Mouse (Mus musculus): Measurements from ENCODE around the gene Nfe2l1. TPM values are rescaled to one million over a fixed set of nuclear protein-coding genes. Genes with fewer than 3 reads are reported as not detected.
A peak's percentile ranks its signal among the peaks of the same experiment; 100 is the strongest.

Gene Nfe2l1
- polyA plus RNA-seq, 1 experiment from 2014 or later, result 66.5 TPM

DNA sequence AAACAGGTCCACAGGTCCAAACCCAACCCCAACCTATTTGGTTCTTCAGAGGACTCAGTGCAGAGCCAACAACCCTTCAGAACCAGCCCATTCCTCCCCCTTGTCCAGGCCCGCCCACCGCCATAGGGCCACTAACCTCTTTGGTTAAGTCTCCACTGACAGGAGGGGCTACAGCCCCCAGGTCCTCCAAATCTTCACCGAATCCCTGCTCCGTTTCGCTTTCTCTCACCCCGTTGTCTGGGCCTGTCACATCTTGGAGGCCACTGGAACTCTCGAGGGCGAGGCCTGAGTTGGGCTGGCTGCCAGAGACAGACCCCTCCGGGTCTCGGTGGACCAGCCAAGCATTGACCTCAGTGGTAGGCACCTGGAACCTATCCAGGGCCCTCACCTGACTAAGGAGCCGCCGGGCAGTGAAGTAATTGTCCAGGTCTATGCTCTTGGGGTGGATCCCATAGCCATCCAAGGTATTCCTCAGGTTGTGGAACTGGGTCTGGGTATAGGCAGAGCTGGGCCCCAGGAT lies 2.6 kb downstream of the Nfe2l1 start:
- Histone ChIP-seq H3K9ac (peak overlapping the region; percentile 76), H3K36me3 (peaks cover 19% of the 10 kb centered on the region), H3K27me3 (no peaks in the 10 kb centered on the region), H3K4me3 (no peak overlapping the region), H3K4me1 (replicated peaks) (peaks cover 71% of the 10 kb centered on the region), H3K27ac (replicated peaks) (no peak overlapping the region), H3K9me3 (no peaks in the 10 kb centered on the region), H3K4me2 (peak overlapping the region; percentile 97)
- ATAC-seq (ENCODE audit: low read depth), result no peak
- 83% methylated on average over 12 of the region's 12 CpGs for WGBS

DNA sequence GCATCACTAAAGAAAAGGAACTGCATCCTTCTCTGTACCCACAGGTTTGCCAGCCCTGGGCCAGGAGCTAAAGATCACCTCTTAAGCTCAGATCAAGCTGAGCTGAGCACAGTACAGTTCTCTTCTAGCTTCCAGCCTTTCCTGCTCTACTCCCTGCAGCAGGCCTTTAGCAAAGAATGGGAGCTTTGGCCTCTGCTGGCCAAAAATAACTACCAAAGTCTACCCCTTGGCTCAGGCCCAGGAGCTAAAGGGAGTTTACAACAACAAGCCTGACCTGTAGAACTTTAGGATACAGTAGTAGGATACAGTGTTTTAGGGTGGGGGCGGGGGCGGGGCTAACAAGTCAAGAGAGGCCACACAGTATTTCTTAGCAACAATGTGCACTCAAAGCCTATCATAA lies 3.3 kb downstream of the Nfe2l1 start:
- Histone ChIP-seq H3K4me3 (peak overlapping the region; percentile 10; the same call in 1 of the 2 replicates), H3K27me3 (no peaks in the 10 kb centered on the region), H3K9me3 (no peaks in the 10 kb centered on the region), H3K27ac (replicated peaks) (peak overlapping the region; percentile 92; the same call in 1 of the 2 replicates), H3K4me1 (replicated peaks) (peaks cover 71% of the 10 kb centered on the region), H3K36me3 (peaks cover 25% of the 10 kb centered on the region), H3K4me2 (peak overlapping the region; percentile 97), H3K9ac (peak overlapping the region; percentile 76)
- WGBS, result 73% methylated on average over 2 of the region's 2 CpGs
- no peak for ATAC-seq (ENCODE audit: low read depth)

DNA sequence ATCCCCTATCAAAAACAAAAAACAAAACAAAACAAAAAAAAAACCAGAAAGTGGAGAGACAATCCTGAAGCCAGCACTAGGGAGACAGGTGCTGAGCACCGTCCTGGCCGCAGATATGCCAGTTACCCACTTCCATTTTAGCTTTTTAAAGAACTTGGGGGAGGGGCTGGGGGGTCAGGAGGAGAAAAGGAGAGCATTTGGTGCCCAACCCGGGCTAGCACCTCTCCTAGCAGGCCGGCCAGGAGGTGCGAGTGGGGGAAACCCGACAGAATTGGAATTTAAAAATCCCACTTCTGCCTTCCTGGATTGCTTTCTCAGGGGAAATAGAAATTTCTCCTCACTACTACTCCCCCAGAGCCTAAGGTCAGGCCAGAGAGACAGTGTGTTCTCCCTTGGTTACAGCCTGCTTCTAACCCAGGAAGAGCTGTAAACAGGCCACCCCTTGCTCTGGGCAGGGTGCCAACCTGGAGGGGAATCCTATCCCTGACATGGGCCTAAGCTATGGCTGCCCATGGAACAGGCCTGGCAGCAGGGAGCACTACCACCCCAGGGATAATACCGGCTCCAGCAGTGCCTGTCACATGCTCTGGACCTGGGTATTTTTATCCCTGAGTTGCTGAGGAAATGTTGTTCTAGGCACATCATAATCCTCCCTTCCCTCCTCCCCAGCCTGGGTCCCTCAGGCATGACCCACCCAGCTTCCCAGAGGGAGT lies 4.8 kb downstream of the Nfe2l1 start:
- Histone ChIP-seq H3K4me3 (peak overlapping the region; percentile 57), H3K4me2 (peak overlapping the region; percentile 97), H3K36me3 (peaks cover 41% of the 10 kb centered on the region), H3K27ac (replicated peaks) (peak overlapping the region; percentile 92), H3K9ac (peak overlapping the region; percentile 76), H3K4me1 (replicated peaks) (peaks cover 66% of the 10 kb centered on the region), H3K27me3 (no peaks in the 10 kb centered on the region), H3K9me3 (no peaks in the 10 kb centered on the region)
- ATAC-seq (ENCODE audit: low read depth), result no peak
- 42% methylated on average over 7 of the region's 7 CpGs for WGBS

DNA sequence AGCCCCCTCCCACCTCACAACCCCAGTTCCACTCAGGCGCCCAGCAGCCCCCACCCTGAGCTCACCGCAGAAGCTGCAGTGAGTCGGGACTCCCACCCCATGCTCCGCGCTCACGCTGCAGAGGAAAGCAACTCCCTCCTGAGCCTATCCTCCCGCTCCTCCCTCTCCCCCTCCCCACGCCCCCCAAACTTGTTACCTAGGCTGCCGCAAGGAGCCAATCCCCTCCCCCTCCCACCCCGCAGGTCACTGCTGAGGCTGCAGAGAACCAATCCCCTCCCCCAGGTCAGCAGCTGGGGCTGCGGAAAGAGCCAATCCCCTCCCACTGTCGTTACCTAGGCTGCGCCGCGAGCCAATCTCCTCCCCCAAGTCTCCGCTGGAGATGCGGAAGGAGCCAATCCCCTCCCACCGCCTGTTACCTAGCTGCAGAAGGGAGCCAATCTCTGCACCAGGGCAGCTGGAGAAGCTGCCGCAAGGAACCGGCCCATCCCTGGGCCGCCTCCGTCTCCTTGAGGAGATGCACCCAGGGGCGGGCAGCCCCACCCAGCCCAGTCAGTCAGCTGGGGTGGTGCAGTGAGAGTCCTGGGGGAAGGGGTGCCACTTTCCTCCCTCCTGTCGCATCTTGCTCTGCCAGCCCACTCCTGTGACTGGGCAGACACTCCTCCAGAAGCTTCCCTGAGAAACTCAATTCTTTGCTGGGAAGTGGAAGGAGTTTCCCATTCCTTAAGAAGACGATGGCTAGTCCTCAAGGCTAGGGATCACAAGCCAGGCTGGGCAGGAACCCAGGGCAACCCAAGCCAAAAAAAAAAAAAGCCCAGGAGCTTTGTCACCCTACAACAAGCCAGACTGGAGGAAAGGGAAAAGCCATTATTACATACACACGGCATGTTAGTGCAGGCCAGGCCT lies 5.6 kb downstream of the Nfe2l1 start:
- peak overlapping the region; percentile 76 for H3K9ac ChIP-seq
- peaks cover 49% of the 10 kb centered on the region for H3K36me3 ChIP-seq
- peak overlapping the region; percentile 97 for H3K4me2 ChIP-seq
- peak; percentile 91 for ATAC-seq (ENCODE audit: low read depth)
- under 1% methylated on average over 20 of the region's 26 CpGs for WGBS
- H3K4me3 ChIP-seq, result peak overlapping the region; percentile 57
- H3K9me3 ChIP-seq, result no peaks in the 10 kb centered on the region
- peak overlapping the region; percentile 92 for H3K27ac ChIP-seq (replicated peaks)
- H3K27me3 ChIP-seq, result no peaks in the 10 kb centered on the region
- peaks cover 65% of the 10 kb centered on the region for H3K4me1 ChIP-seq (replicated peaks)

DNA sequence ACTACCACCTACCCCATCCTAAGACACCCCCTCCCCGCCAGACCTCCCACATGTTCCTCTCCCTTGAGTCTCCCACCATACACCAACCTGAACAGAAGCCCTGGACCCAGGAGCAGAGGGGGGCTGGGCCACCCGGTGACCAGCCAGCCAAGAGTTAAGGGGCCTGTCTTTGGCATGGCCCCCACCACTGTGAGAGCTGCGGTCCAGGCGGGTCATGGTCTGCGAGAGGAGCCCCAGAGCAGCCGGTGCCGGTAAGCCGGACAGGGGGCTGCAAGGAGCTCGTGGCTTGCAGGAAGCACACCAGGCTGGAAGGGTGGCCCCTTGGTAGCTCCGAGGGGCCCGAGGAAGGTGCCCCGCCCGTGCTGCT lies 6.3 kb downstream of the Nfe2l1 start:
- Histone ChIP-seq H3K4me3 (peak overlapping the region; percentile 57), H3K27ac (replicated peaks) (peak overlapping the region; percentile 92), H3K4me1 (replicated peaks) (peaks cover 59% of the 10 kb centered on the region), H3K36me3 (peaks cover 56% of the 10 kb centered on the region), H3K9ac (peak overlapping the region; percentile 76), H3K4me2 (peak overlapping the region; percentile 97), H3K9me3 (no peaks in the 10 kb centered on the region), H3K27me3 (no peaks in the 10 kb centered on the region)
- WGBS, result 11% methylated on average over 13 of the region's 13 CpGs
- peak; percentile 54 for ATAC-seq (ENCODE audit: low read depth)

DNA sequence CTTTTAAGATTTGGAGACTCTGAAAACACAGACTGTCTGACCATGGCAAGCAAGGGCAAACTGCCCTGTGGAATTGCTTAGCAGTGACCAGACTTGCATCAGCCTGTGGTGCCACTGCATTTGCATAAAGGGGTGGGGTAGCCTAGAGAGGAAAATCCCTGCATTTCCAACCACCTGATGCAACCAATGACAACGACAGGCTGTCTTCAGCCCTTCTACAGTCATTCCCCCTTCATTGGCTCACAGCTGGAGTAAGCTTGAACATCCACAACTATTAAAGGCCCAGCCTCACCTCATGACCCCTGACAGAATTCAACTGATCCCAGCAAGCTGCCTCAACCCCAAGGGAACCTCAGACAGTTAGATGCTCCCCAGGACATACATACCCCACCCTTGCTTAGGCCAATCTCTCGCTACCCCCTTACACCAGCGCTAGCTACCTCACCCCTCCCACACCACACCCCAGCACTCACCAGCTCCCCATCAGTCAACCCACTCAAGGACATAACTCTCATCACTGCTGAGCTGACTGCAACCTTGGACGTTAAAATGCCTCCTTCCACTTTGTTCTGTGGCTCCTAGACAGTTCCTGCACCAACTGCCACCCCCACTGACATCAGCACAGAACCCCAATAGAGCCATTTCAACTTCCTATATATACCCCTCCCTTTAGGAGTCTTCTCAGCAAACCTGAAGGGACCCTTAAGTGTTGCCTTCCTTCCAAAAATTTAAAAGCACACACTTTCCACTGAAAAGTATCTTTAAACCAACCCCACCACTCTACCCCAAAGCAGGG lies 6.9 kb downstream of the Nfe2l1 start:
- Histone ChIP-seq H3K9ac (peak overlapping the region; percentile 76), H3K4me1 (replicated peaks) (peaks cover 54% of the 10 kb centered on the region), H3K36me3 (peaks cover 61% of the 10 kb centered on the region), H3K27ac (replicated peaks) (peak overlapping the region; percentile 92), H3K4me2 (peak overlapping the region; percentile 97), H3K27me3 (no peaks in the 10 kb centered on the region), H3K4me3 (peak overlapping the region; percentile 57), H3K9me3 (no peaks in the 10 kb centered on the region)
- ATAC-seq (ENCODE audit: low read depth), result no peak
- 36% methylated on average over 4 of the region's 4 CpGs for WGBS

DNA sequence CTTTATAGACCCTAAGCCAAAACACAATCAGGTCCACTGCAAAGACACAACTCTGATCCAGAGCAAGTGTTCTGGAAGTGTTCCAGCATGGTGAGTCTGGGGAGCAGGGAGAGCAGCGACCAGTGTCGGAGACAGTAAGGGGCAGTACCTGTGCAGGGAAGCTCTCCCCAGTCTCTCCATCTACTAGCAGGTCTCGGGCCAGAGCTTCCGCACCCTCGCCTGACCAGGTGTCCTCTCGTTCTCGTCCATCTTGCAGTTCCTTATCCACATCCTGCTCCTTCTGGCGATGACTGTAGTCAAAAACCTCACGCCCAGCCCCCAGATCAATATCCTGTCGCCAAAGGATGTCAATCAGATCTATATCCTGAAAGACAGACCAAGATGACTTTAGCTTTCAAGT lies 7.8 kb downstream of the Nfe2l1 start:
- Histone ChIP-seq H3K4me1 (replicated peaks) (peaks cover 44% of the 10 kb centered on the region), H3K9ac (no peak overlapping the region), H3K4me2 (no peak overlapping the region), H3K36me3 (peaks cover 62% of the 10 kb centered on the region), H3K4me3 (no peak overlapping the region), H3K27ac (replicated peaks) (no peak overlapping the region), H3K9me3 (no peaks in the 10 kb centered on the region), H3K27me3 (no peaks in the 10 kb centered on the region)
- WGBS, result 93% methylated on average over 10 of the region's 10 CpGs
- ATAC-seq (ENCODE audit: low read depth), result no peak

DNA sequence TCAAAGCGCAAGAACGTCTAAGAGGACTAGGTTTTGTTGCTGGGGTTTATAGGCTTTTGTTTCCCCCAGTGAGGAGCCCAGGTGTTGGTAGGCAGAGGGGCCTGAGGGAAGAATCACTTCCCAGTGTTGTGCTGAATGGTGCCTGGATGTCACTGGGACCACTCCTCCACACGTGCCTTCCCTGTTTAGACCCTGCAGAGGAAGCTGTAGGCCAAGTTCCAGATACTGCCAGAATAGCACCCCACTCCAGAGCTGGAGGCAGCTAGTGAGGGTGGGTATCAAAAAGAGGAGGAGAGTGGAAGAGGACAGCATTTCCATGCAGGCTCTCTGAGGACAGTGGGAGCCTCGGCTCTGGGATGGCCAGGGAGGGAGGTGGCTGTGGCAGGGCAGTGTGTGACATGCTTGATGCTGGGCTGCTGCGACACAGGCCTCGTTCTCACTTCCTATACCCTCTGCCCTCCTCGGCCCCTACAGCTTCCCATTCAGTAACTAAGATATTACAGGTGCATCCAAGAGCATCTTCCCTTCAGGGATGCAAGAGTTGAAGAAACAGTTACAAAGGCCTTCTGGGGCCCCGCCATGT lies 11.5 kb downstream of the Nfe2l1 start:
- no peak for ATAC-seq (ENCODE audit: low read depth)

DNA sequence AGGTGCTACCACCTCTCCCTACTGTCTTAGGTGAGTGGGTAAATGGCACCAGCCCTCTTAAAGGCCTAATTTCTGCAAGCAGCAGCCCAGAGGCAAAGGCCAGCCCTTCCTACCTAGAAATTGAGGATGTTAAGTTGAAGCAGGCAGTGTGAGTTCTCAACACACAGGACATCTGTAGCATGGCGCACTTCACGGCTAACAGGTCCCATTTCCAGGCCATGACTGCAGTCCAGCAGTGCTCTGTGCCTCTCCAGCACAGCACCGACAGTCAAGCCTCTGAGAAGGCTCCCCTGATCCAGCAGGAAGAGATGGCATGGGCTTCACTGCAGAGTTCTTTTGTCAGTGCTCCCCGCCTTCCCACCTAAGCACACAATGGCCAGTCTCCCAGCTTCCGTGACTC lies 12.8 kb downstream of the Nfe2l1 start:
- Histone ChIP-seq H3K27me3 (no peaks in the 10 kb centered on the region), H3K4me1 (replicated peaks) (no peaks in the 10 kb centered on the region), H3K27ac (replicated peaks) (no peak overlapping the region; the same call in 1 of the 2 replicates), H3K4me3 (no peak overlapping the region), H3K36me3 (peaks cover 89% of the 10 kb centered on the region), H3K9me3 (no peaks in the 10 kb centered on the region), H3K9ac (no peak overlapping the region), H3K4me2 (no peak overlapping the region)
- WGBS, result 81% methylated on average over 5 of the region's 5 CpGs
- ATAC-seq (ENCODE audit: low read depth), result no peak

More for the DNA sequence above, 11.5 kb downstream of the Nfe2l1 start:
- 80% methylated on average over 8 of the region's 8 CpGs for WGBS
- H3K4me2 ChIP-seq, result no peak overlapping the region
- H3K27ac ChIP-seq (replicated peaks), result no peak overlapping the region
- H3K9me3 ChIP-seq, result no peaks in the 10 kb centered on the region
- H3K4me1 ChIP-seq (replicated peaks), result peaks cover 9% of the 10 kb centered on the region
- no peak overlapping the region for H3K4me3 ChIP-seq
- peaks cover 81% of the 10 kb centered on the region for H3K36me3 ChIP-seq
- no peaks in the 10 kb centered on the region for H3K27me3 ChIP-seq
- no peak overlapping the region for H3K9ac ChIP-seq

DNA sequence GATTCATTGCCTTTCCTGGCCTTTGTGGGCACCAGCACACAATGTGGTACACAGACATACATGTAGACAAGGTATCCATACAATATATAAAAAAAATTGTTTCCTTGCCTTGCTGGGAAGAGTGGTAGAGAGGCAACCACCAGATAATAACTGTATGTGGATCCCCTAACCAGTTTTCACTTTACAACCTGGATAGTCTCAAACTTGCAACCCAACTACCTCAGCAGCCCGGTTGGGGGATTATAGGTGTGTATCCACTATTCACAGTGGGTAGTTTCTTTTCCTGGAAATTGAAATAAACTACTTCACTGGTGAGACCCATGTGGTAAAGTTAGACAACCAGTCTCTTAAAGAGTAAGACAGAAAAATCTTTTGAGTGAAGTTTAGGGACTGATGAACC lies 13.3 kb downstream of the Nfe2l1 start:
- no peak for ATAC-seq (ENCODE audit: low read depth)
- 87% methylated on average over 1 of the region's 1 CpGs for WGBS

DNA sequence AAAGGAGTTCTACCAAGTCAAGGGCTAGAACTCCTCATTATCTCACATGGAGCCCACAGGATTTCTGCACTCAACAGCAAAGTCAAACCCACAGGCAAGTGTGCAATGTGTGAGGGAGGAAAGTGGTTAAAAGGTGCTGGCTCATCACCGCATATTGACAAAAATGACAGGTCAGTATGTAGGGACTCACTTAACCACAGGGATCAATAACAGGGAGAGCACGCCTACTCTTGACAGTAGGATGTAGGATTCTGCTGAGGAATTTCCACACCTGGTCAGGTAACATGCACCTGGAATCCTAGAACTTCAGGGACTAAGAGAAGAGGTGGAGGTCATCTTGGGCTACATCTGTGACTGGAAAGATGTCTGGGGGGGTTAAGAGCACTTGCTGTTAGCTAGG lies 13.9 kb downstream of the Nfe2l1 start:
- H3K4me1 ChIP-seq (replicated peaks), result no peaks in the 10 kb centered on the region
- H3K36me3 ChIP-seq, result peaks cover 87% of the 10 kb centered on the region
- H3K9me3 ChIP-seq, result no peaks in the 10 kb centered on the region
- H3K27me3 ChIP-seq, result no peaks in the 10 kb centered on the region
- no peak overlapping the region for H3K4me2 ChIP-seq
- H3K9ac ChIP-seq, result no peak overlapping the region
- ATAC-seq (ENCODE audit: low read depth), result no peak
- H3K27ac ChIP-seq (replicated peaks), result no peak overlapping the region
- no peak overlapping the region for H3K4me3 ChIP-seq
- 95% methylated on average over 2 of the region's 2 CpGs for WGBS

More for the DNA sequence above, 13.3 kb downstream of the Nfe2l1 start:
- Histone ChIP-seq H3K9ac (no peak overlapping the region), H3K4me2 (no peak overlapping the region), H3K27ac (replicated peaks) (no peak overlapping the region), H3K36me3 (peaks cover 89% of the 10 kb centered on the region), H3K4me1 (replicated peaks) (no peaks in the 10 kb centered on the region), H3K9me3 (no peaks in the 10 kb centered on the region), H3K4me3 (no peak overlapping the region), H3K27me3 (no peaks in the 10 kb centered on the region)
